Mouse (Mus musculus): ENCODE results near the gene Elavl3.

- no peak for TF ChIP-seq CTCF (IDR thresholded peaks at IDR 0.05; ENCODE audit: low read depth)
- TF ChIP-seq EP300 (IDR thresholded peaks at IDR 0.05; ENCODE audit: low read depth), result no peak
Observed at GRCm38 (mm10) chr9:22002194-22003162, 49.3 kb downstream of the Elavl3 start, which contains the start of the genes Ccdc151 and Prkcsh.

All from liver, postnatal 0 days (tissue).